Mouse (Mus musculus) heart, embryonic 11.5 days (tissue): ENCODE measurements around the gene Lrmda. TPM values are rescaled to one million over a fixed set of nuclear protein-coding genes. Genes with fewer than 3 reads are reported as not detected.
A peak's percentile ranks its signal among the peaks of the same experiment; 100 is the strongest.

Experiments
- ATAC-seq: fragments of 200-750 bp; cut with Nextera tagmentation; replicated peaks from 2 replicates; pipeline ENCODE4 v1.8.0; 2017; ENCODE audit warnings: moderate library complexity; ENCODE audit not compliant: insufficient number of reproducible peaks, low FRiP score, low TSS enrichment
- H3K27ac ChIP-seq: fragments of 300-500 bp; sonication (generic); 2 replicates; pipeline ENCODE4 v1.5.1; 2014; ENCODE audit warnings: mild to moderate bottlenecking, low read depth, low read length
- H3K27me3 ChIP-seq: fragments of 300-500 bp; sonication (generic); 2 replicates; pipeline ENCODE4 v1.6.1; 2014; ENCODE audit warnings: mild to moderate bottlenecking, low read length, mixed read lengths; ENCODE audit not compliant: control insufficient read depth, insufficient read depth
- H3K36me3 ChIP-seq: fragments of 300-500 bp; sonication (generic); 2 replicates; pipeline ENCODE4 v1.6.1; 2014; ENCODE audit warnings: mild to moderate bottlenecking, low read length, moderate library complexity, mixed read lengths; ENCODE audit not compliant: control insufficient read depth, insufficient read depth
- H3K4me1 ChIP-seq: fragments of 300-500 bp; sonication (generic); 2 replicates; pipeline ENCODE4 v1.6.1; 2014; ENCODE audit warnings: low read length; ENCODE audit not compliant: control insufficient read depth, insufficient read depth
- H3K4me2 ChIP-seq: fragments of 300-500 bp; sonication (generic); 2 replicates; pipeline ENCODE4 v1.6.1; 2014; ENCODE audit warnings: mild to moderate bottlenecking, moderate library complexity
- H3K4me3 ChIP-seq: fragments of 300-500 bp; sonication (generic); 2 replicates; pipeline ENCODE4 v1.5.1; 2014; ENCODE audit warnings: low read depth, low read length
- H3K9ac ChIP-seq: fragments of 300-500 bp; sonication (generic); 2 replicates; pipeline ENCODE4 v1.6.1; 2014; ENCODE audit warnings: mild to moderate bottlenecking, low read depth, low read length, moderate library complexity
- H3K9me3 ChIP-seq: fragments of 300-500 bp; sonication (generic); replicated peaks from 2 replicates; pipeline ENCODE4 v1.6.1; 2016; ENCODE audit warnings: low read length; ENCODE audit not compliant: control insufficient read depth
- WGBS: fragments of 180-500 bp; shearing (Covaris S2); extraction: QIAGEN DNeasy Blood & Tissue Kit; methylation state at CpG from one replicate; pipeline ENCODE4 v1.1.7; 2014; ENCODE audit not compliant: insufficient replicate concordance; 5-methylcytosine and 5-hydroxymethylcytosine counted together
- polyA plus RNA-seq: library from polyadenylated mRNA; unstranded; fragments of >200 nt; fragmentation: Nextera tagmentation; extraction: Ambion mirVana; gene quantifications from 2 replicates; pipeline ENCODE4 v1.2.1, GENCODE M21; 2014

Gene Lrmda
- polyA plus RNA-seq, 1 experiment from 2014 or later = 0.70 TPM

DNA sequence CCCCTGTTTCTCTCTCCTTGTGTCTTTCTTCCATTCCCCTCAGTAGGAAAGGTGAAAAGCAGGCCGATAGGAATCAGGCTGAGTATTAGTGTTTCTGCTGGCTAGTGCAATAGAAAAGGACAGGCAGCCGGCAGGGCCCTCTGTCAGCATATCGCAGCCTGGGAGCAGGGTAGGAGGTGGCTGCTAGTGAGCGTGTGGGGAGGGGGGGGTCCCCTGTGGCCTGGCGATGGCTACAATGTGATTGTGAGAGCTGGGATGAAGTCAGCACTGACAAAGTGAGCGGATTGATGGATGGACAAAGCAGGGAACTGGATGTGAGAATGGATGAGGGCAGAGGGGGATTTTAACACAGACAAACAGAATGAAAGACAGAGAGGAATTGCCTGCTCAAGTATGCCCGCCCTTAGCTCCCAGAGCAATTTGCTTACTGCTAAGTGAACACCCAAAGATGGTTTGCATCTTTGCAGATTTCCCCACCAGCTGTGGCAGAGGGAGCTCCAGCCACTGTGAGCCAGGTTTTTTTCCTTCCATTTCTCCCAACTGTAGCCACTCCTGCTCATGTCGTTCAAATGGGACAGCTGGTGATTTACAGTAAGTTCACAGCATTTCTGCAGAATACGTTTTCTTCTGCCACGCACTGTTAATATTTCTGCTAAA is 240.0 kb downstream of the Lrmda start:
- H3K9ac ChIP-seq = 0 out of 2 replicates have a peak overlapping the region, but pooled peaks have one; percentile 34
- WGBS = 31% methylated on average over 10 of the region's 10 CpGs
- peaks cover 5% of the 10 kb centered on the region; the same call in 1 of the 2 replicates for H3K4me1 ChIP-seq
- no peak overlapping the region for H3K4me3 ChIP-seq
- H3K4me2 ChIP-seq = no peak overlapping the region
- ATAC-seq = no peak
- H3K9me3 ChIP-seq = no peaks in the 10 kb centered on the region
- H3K36me3 ChIP-seq = no peaks in the 10 kb centered on the region
- H3K27me3 ChIP-seq = no peaks in the 10 kb centered on the region
- H3K27ac ChIP-seq = no peak overlapping the region

DNA sequence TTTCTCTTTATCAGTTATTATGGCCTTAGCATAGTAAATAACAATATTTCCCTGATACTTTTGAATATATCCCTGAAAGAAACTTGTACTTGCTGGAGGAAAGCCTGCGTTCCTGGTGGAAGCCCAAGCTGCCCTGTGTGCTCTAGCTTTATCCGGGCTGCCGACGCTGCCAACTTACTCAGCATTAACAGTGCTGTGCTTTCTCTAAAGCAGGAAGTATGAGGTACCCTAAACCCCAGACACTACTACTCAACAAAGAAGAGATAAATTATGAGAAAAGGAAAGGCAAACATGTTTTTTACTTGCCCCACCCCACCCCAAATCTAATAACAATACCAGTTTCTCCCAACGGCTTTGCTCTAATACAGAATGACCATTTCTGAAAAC is 240.5 kb downstream of the Lrmda start:
- Histone ChIP-seq H3K9me3 (no peaks in the 10 kb centered on the region), H3K4me3 (no peak overlapping the region), H3K4me2 (no peak overlapping the region), H3K9ac (no peak overlapping the region), H3K36me3 (no peaks in the 10 kb centered on the region), H3K27me3 (no peaks in the 10 kb centered on the region), H3K4me1 (peaks cover 5% of the 10 kb centered on the region; the same call in 1 of the 2 replicates), H3K27ac (no peak overlapping the region)
- ATAC-seq = no peak
- 66% methylated on average over 5 of the region's 5 CpGs for WGBS

- no peaks in the 10 kb centered on the region for H3K27me3 ChIP-seq
These were observed 245.9 kb downstream of the Lrmda start for GRCm38 (mm10) chr14:22265229-22265905.

DNA sequence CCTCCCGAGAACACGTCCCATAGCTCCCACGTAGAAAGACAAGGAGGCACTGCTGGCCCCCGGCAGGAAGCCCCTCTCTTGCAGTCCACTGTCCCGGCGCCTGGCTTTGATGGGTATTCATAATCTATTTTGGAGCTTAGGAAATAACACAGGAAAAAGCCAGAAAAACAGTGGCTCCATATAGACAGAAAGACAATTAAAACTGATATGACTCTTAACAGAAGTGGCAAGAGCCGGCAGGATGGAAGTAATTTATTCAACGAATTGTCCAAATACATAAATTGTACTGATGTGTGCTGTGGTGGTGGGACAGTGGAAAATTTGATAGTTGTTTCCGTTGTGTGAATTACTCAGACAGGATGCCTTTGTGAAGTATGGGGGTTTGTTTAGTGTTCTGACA is 250.3 kb downstream of the Lrmda start:
- WGBS = 75% methylated on average over 9 of the region's 9 CpGs
- Histone ChIP-seq H3K27me3 (no peaks in the 10 kb centered on the region), H3K36me3 (no peaks in the 10 kb centered on the region), H3K27ac (no peak overlapping the region), H3K4me1 (no peaks in the 10 kb centered on the region), H3K9ac (no peak overlapping the region), H3K4me3 (no peak overlapping the region), H3K4me2 (no peak overlapping the region), H3K9me3 (no peaks in the 10 kb centered on the region)
- ATAC-seq = no peak

More at GRCm38 (mm10) chr14:22265229-22265905, 245.9 kb downstream of the Lrmda start:
- Histone ChIP-seq H3K4me2 (no peak overlapping the region), H3K27ac (no peak overlapping the region), H3K36me3 (no peaks in the 10 kb centered on the region), H3K9ac (no peak overlapping the region), H3K4me1 (no peaks in the 10 kb centered on the region), H3K9me3 (no peaks in the 10 kb centered on the region), H3K4me3 (no peak overlapping the region)
- ATAC-seq = no peak
- 77% methylated on average over 4 of the region's 4 CpGs for WGBS

DNA sequence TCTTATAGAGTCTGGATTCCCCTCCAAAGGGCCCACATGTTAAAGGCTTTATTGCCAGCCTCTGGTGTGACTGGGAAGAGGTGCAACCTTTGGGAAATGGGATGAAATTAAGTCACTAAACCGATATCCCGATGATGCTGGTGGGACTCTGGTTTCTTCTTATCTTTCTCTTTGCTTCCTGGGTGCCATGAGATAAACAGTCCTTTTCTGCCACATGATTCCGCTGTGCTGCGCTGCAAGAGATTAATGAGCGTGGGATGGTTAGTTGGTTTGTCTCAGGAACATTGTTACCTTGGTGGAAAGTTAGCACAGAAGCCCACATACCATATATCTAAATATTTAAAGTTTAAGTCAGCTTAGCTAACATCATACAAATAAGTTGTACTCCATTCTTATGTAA is 258.5 kb downstream of the Lrmda start:
- Histone ChIP-seq H3K4me2 (no peak overlapping the region), H3K27ac (no peak overlapping the region), H3K4me1 (no peaks in the 10 kb centered on the region), H3K36me3 (no peaks in the 10 kb centered on the region), H3K27me3 (no peaks in the 10 kb centered on the region), H3K9ac (no peak overlapping the region), H3K4me3 (no peak overlapping the region), H3K9me3 (no peaks in the 10 kb centered on the region)
- WGBS = 80% methylated on average over 5 of the region's 5 CpGs
- no peak for ATAC-seq

GRCm38 (mm10) chr14:22279591-22279990 is 260.1 kb downstream of the Lrmda start:
- no peaks in the 10 kb centered on the region for H3K9me3 ChIP-seq
- H3K4me2 ChIP-seq = no peak overlapping the region
- no peaks in the 10 kb centered on the region for H3K4me1 ChIP-seq
- H3K9ac ChIP-seq = no peak overlapping the region
- no peak for ATAC-seq
- H3K27ac ChIP-seq = no peak overlapping the region
- H3K27me3 ChIP-seq = no peaks in the 10 kb centered on the region
- WGBS = 73% methylated on average over 4 of the region's 4 CpGs
- H3K36me3 ChIP-seq = no peaks in the 10 kb centered on the region
- no peak overlapping the region for H3K4me3 ChIP-seq

GRCm38 (mm10) chr14:22281630-22282029 is 262.1 kb downstream of the Lrmda start:
- H3K27me3 ChIP-seq = no peaks in the 10 kb centered on the region
- WGBS = 84% methylated on average over 7 of the region's 7 CpGs
- no peak overlapping the region for H3K4me3 ChIP-seq
- H3K27ac ChIP-seq = no peak overlapping the region
- H3K4me2 ChIP-seq = no peak overlapping the region
- no peaks in the 10 kb centered on the region for H3K4me1 ChIP-seq
- no peaks in the 10 kb centered on the region for H3K9me3 ChIP-seq
- ATAC-seq = no peak
- no peaks in the 10 kb centered on the region for H3K36me3 ChIP-seq
- no peak overlapping the region for H3K9ac ChIP-seq

DNA sequence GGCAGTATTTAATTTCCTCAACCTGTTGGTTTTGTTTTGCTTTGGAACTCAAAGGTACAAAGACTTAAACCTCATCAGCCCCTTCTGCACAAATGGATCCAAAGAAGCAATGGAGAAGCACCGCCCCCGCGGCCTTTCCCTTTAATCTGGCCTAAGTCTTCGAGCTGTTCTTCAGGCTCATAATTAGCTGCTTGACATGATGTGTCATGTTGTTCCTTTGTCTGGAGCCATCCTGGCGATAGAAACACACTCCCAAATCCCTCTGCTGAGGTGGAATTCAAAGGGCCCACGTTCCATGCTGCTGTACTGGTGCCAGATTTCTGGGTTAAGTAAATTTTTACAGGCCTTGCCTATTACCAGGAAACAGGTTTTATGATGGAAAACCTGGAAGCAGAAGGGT is 263.3 kb downstream of the Lrmda start:
- no peak overlapping the region for H3K27ac ChIP-seq
- ATAC-seq = no peak

GRCm38 (mm10) chr14:22283722-22284121 is 264.2 kb downstream of the Lrmda start:
- H3K4me2 ChIP-seq = no peak overlapping the region
- no peak for ATAC-seq
- H3K36me3 ChIP-seq = no peaks in the 10 kb centered on the region
- no peaks in the 10 kb centered on the region for H3K27me3 ChIP-seq
- no peaks in the 10 kb centered on the region for H3K4me1 ChIP-seq
- no peak overlapping the region for H3K9ac ChIP-seq
- H3K4me3 ChIP-seq = no peak overlapping the region
- WGBS = 89% methylated on average over 2 of the region's 2 CpGs
- no peak overlapping the region for H3K27ac ChIP-seq
- H3K9me3 ChIP-seq = no peaks in the 10 kb centered on the region

More for the DNA sequence above, 263.3 kb downstream of the Lrmda start:
- H3K4me2 ChIP-seq = no peak overlapping the region
- H3K27me3 ChIP-seq = no peaks in the 10 kb centered on the region
- 68% methylated on average over 6 of the region's 6 CpGs for WGBS
- no peak overlapping the region for H3K9ac ChIP-seq
- H3K36me3 ChIP-seq = no peaks in the 10 kb centered on the region
- no peaks in the 10 kb centered on the region for H3K9me3 ChIP-seq
- H3K4me3 ChIP-seq = no peak overlapping the region
- H3K4me1 ChIP-seq = no peaks in the 10 kb centered on the region
